Mouse (Mus musculus) kidney, adult 8-10 months (tissue): Measurements from ENCODE around the gene Akap13.

Experiments used
- DNase-seq, 2 experiments: peaks; one replicate each; pipeline ENCODE4 v3.0.0; 2022

Akap13 gene

GRCm38 (mm10) chr7:75463579-75464162 is 8.3 kb downstream of the Akap13 start:
- DNase-seq = no peak

- no peak for DNase-seq
Observed at GRCm38 (mm10) chr7:75467791-75468190, 12.5 kb downstream of the Akap13 start.

GRCm38 (mm10) chr7:75470318-75470925 is 15.1 kb downstream of the Akap13 start:
- DNase-seq = peak; percentile 41 to 44

- DNase-seq = peak in 1 of 2 experiments; percentile 33
Observed at GRCm38 (mm10) chr7:75472316-75473195, 17.2 kb downstream of the Akap13 start.

- DNase-seq = no peak
Observed at GRCm38 (mm10) chr7:75473294-75473693, 18.0 kb downstream of the Akap13 start.

GRCm38 (mm10) chr7:75474064-75474463 is 18.7 kb downstream of the Akap13 start:
- no peak for DNase-seq

- DNase-seq = peak in 1 of 2 experiments; percentile 56
Observed at GRCm38 (mm10) chr7:75474564-75475150, 19.3 kb downstream of the Akap13 start.

- DNase-seq = no peak
Observed at GRCm38 (mm10) chr7:75478060-75478459, 22.7 kb downstream of the Akap13 start.

- peak; percentile 81 to 86 for DNase-seq
Observed at GRCm38 (mm10) chr7:75480721-75481426, 25.5 kb downstream of the Akap13 start.

GRCm38 (mm10) chr7:75486031-75486430 is 30.7 kb downstream of the Akap13 start:
- no peak for DNase-seq

- DNase-seq = no peak
Observed at GRCm38 (mm10) chr7:75495941-75496441, 40.7 kb downstream of the Akap13 start.

- peak; percentile 52 to 81 for DNase-seq
Observed at GRCm38 (mm10) chr7:75498627-75499026, 43.3 kb downstream of the Akap13 start.

- peak; percentile 41 to 43 for DNase-seq
Observed at GRCm38 (mm10) chr7:75499271-75499670, 43.9 kb downstream of the Akap13 start.

- no peak for DNase-seq
Observed at GRCm38 (mm10) chr7:75500164-75500563, 44.8 kb downstream of the Akap13 start.

GRCm38 (mm10) chr7:75500793-75501192 is 45.5 kb downstream of the Akap13 start:
- no peak for DNase-seq

GRCm38 (mm10) chr7:75504524-75504923 is 49.2 kb downstream of the Akap13 start:
- DNase-seq = no peak

- no peak for DNase-seq
Observed at GRCm38 (mm10) chr7:75506628-75507027, 51.3 kb downstream of the Akap13 start.

GRCm38 (mm10) chr7:75509085-75509873 is 53.9 kb downstream of the Akap13 start:
- no peak for DNase-seq

- no peak for DNase-seq
Observed at GRCm38 (mm10) chr7:75515472-75515871, 60.1 kb downstream of the Akap13 start.

GRCm38 (mm10) chr7:75516716-75517619 is 61.6 kb downstream of the Akap13 start:
- no peak for DNase-seq

- no peak for DNase-seq
Observed at GRCm38 (mm10) chr7:75520531-75520930, 65.2 kb downstream of the Akap13 start.
